Mouse (Mus musculus): ENCODE results near the gene Chmp1a. TPM values are rescaled to one million over a fixed set of nuclear protein-coding genes. Genes with fewer than 3 reads are reported as not detected.
"Not testable (repeated sequence)": the region's sequence is repeated elsewhere in the genome, so short reads cannot be mapped to it uniquely, and the experiment has no call there.

Chmp1a gene
- polyA plus RNA-seq, 1 experiment from 2014 or later: 120 TPM

- peak within 1 kb of the TSS; percentile 90 for H3K27ac ChIP-seq
- DNase-seq (ENCODE audit: low spot score): peak; percentile 97
- no peaks in the 10 kb centered on the region for H3K9me3 ChIP-seq
- WGBS: 4% methylated on average over 59 of the region's 59 CpGs
- peaks cover 16% of the 10 kb centered on the region for H3K4me1 ChIP-seq
- peak within 1 kb of the TSS; percentile 90 for H3K4me3 ChIP-seq
- peaks cover 30% of the 10 kb centered on the region for H3K36me3 ChIP-seq
- H3K27me3 ChIP-seq (ENCODE audit: insufficient read depth, poor library complexity, severe bottlenecking): no peaks in the 10 kb centered on the region
Measured at GRCm38 (mm10) chr8:123224278-123225266, 12.0 kb upstream of the Chmp1a start, which contains the start of gene Cdk10. Gene Cdk10, plus strand, starts transcription at chr8:123224842.

- Histone ChIP-seq H3K27ac (no peak overlapping the region), H3K36me3 (no peaks in the 10 kb centered on the region), H3K27me3 (ENCODE audit: insufficient read depth, poor library complexity, severe bottlenecking) (no peaks in the 10 kb centered on the region), H3K4me1 (peaks cover 22% of the 10 kb centered on the region), H3K4me3 (no peak overlapping the region), H3K9me3 (no peaks in the 10 kb centered on the region)
- no peak for DNase-seq (ENCODE audit: low spot score)
- 84% methylated on average over 1 of the region's 1 CpGs for WGBS
Measured at GRCm38 (mm10) chr8:123220917-123221316, 8.4 kb upstream of the Chmp1a start.

DNA sequence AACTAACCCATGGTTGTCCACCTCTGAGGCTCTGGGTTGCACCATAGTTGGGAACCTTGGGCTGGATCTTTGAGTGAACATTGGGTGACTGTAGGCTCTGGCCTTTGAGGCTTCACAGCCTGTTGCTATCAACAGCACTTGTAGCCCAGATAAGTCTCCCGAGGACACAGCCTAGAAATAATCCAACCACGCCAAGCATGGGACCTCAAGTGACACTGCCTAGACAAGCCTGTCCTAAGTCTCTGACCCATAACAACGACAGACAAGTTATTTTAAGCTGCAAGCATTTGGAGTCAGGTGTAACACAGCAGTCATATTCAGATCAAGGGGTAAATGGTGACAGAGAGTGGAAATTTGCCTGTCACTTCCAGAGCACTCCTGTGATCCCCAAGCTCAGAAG, 2.9 kb upstream of the Chmp1a start:
- WGBS: 38% methylated on average over 3 of the region's 3 CpGs

GRCm38 (mm10) chr8:123213118-123213772, 682 bp upstream of the Chmp1a start:
- H3K27ac ChIP-seq: peak overlapping the region; percentile 92
- peaks cover 5% of the 10 kb centered on the region; the same call in 1 of the 2 replicates for H3K27me3 ChIP-seq (ENCODE audit: insufficient read depth, poor library complexity, severe bottlenecking)
- H3K36me3 ChIP-seq: peaks cover 20% of the 10 kb centered on the region
- H3K9me3 ChIP-seq: no peaks in the 10 kb centered on the region
- H3K4me1 ChIP-seq: peaks cover 38% of the 10 kb centered on the region
- DNase-seq (ENCODE audit: low spot score): no peak
- 16% methylated on average over 22 of the region's 22 CpGs for WGBS
- peak overlapping the region; percentile 95 for H3K4me3 ChIP-seq

More for the DNA sequence above, 2.9 kb upstream of the Chmp1a start:
- peaks cover 38% of the 10 kb centered on the region for H3K4me1 ChIP-seq
- H3K27ac ChIP-seq: no peak overlapping the region
- no peak overlapping the region for H3K4me3 ChIP-seq
- peaks cover 5% of the 10 kb centered on the region; the same call in 1 of the 2 replicates for H3K27me3 ChIP-seq (ENCODE audit: insufficient read depth, poor library complexity, severe bottlenecking)
- no peak for DNase-seq (ENCODE audit: low spot score)
- no peaks in the 10 kb centered on the region for H3K9me3 ChIP-seq
- H3K36me3 ChIP-seq: no peaks in the 10 kb centered on the region

DNA sequence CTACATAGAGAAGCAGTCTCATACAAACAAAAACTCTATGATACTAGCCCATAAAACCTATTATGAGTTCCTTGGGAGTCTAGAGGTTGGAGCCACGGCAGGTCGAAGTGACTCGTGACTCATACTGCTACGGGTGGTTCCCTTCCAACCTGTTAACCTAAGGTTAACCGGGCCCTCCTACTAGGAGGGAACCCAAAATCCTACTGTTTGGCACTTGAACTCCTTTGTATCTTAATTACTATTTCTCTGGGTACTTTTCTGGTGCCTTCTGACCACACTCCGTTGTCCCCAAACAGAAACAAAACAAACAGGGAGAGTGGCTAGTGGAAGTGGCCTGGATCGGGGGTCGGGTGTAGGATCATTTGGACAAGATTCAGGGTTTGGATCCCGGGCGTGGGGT, 687 bp downstream of the Chmp1a start:
- H3K27ac ChIP-seq: peak overlapping the region; percentile 92
- H3K36me3 ChIP-seq: peaks cover 33% of the 10 kb centered on the region
- WGBS: 48% methylated on average over 10 of the region's 10 CpGs

DNA sequence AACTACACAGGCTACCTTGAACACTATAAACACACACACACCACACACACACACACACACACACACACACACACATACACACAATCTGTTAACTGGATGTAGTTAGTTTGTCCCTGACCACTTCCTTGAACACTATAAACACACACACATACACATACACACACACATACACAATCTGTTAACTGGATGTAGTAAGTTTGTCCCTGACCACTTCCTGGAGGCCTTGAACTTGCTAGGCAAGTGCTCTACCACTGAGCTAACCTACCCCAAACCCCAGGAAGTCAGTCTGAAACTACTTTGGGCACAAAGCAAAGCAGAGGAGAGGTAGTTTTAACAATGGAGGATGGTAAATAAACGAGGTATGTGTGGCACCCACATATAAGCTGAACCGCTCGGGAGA, 9.0 kb downstream of the Chmp1a start:
- peaks cover 39% of the 10 kb centered on the region for H3K36me3 ChIP-seq
- no peak for DNase-seq (ENCODE audit: low spot score)
- H3K4me3 ChIP-seq: no peak overlapping the region
- H3K27ac ChIP-seq: no peak overlapping the region
- H3K9me3 ChIP-seq: no peaks in the 10 kb centered on the region
- 0 out of 2 replicates have a peak, but pooled peaks cover 11% of the 10 kb centered on the region for H3K27me3 ChIP-seq (ENCODE audit: insufficient read depth, poor library complexity, severe bottlenecking)
- H3K4me1 ChIP-seq: no peaks in the 10 kb centered on the region
- WGBS: 81% methylated on average over 3 of the region's 3 CpGs

More for the DNA sequence above, 687 bp downstream of the Chmp1a start:
- Histone ChIP-seq H3K4me3 (peak overlapping the region; percentile 95), H3K27me3 (ENCODE audit: insufficient read depth, poor library complexity, severe bottlenecking) (peaks cover 5% of the 10 kb centered on the region; the same call in 1 of the 2 replicates), H3K4me1 (peaks cover 38% of the 10 kb centered on the region), H3K9me3 (no peaks in the 10 kb centered on the region)
- no peak for DNase-seq (ENCODE audit: low spot score)

DNA sequence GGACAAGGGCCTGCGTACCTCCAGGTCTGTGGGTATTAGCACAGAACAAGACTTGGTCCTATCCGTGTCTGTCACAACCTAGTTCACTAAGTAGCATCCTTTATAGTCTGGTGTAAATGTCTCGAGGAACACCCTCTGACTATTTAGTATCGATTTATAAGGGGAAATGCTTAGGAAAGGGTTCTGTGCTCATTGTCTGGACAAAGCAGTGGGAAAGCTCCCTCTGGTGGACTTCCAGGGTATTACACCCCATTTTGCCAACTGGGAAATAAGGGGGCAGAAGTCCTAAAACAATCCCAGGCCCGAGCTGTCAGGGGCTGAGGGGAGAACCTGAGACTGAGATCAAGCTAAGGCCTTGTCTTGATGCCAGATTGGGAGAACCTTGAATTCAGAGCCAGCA, 10.3 kb downstream of the Chmp1a start:
- WGBS: 32% methylated on average over 5 of the region's 5 CpGs

GRCm38 (mm10) chr8:123199864-123200263, 12.7 kb downstream of the Chmp1a start:
- no peak overlapping the region for H3K27ac ChIP-seq
- WGBS: 57% methylated on average over 14 of the region's 14 CpGs
- peaks cover 5% of the 10 kb centered on the region; the same call in 1 of the 2 replicates for H3K36me3 ChIP-seq
- no peak for DNase-seq (ENCODE audit: low spot score)
- no peaks in the 10 kb centered on the region for H3K4me1 ChIP-seq
- no peaks in the 10 kb centered on the region for H3K9me3 ChIP-seq
- H3K27me3 ChIP-seq (ENCODE audit: insufficient read depth, poor library complexity, severe bottlenecking): 0 out of 2 replicates have a peak, but pooled peaks cover 11% of the 10 kb centered on the region
- no peak overlapping the region for H3K4me3 ChIP-seq

More for the DNA sequence above, 10.3 kb downstream of the Chmp1a start:
- H3K27ac ChIP-seq: no peak overlapping the region
- H3K4me1 ChIP-seq: no peaks in the 10 kb centered on the region
- peak; percentile 75 for DNase-seq (ENCODE audit: low spot score)
- H3K9me3 ChIP-seq: no peaks in the 10 kb centered on the region
- H3K36me3 ChIP-seq: peaks cover 26% of the 10 kb centered on the region
- H3K4me3 ChIP-seq: no peak overlapping the region
- 0 out of 2 replicates have a peak, but pooled peaks cover 11% of the 10 kb centered on the region for H3K27me3 ChIP-seq (ENCODE audit: insufficient read depth, poor library complexity, severe bottlenecking)

DNA sequence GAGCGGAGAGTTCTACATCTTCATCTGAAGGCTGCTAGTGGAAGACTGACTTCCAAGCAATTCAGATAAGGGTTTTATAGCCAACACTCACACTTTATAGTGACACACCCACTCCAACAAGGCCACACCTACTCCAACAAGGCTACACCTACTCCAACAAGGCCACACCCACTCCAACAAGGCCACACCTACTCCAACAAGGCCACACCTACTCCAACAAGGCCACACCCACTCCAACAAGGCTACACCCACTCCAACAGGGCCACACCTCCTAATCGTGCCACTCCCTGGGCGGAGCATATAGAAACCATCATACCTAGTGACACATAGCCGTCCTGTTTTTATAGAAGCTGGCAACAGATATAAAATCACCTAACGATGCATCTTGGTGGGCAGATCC, 15.5 kb downstream of the Chmp1a start:
- WGBS: 63% methylated on average over 5 of the region's 5 CpGs
- peaks cover 14% of the 10 kb centered on the region; the same call in 1 of the 2 replicates for H3K27me3 ChIP-seq (ENCODE audit: insufficient read depth, poor library complexity, severe bottlenecking)
- not testable (repeated sequence) for H3K36me3 ChIP-seq; H3K4me1 ChIP-seq; DNase-seq (ENCODE audit: low spot score); H3K4me3 ChIP-seq; H3K27ac ChIP-seq; H3K9me3 ChIP-seq

- H3K36me3 ChIP-seq: no peaks in the 10 kb centered on the region
- H3K4me1 ChIP-seq: peaks cover 12% of the 10 kb centered on the region; the same call in 1 of the 2 replicates
- no peak overlapping the region; the same call in 1 of the 2 replicates for H3K27ac ChIP-seq
- no peak overlapping the region for H3K4me3 ChIP-seq
- H3K27me3 ChIP-seq (ENCODE audit: insufficient read depth, poor library complexity, severe bottlenecking): peaks cover 4% of the 10 kb centered on the region; the same call in 1 of the 2 replicates
- 88% methylated on average over 9 of the region's 9 CpGs for WGBS
- no peaks in the 10 kb centered on the region for H3K9me3 ChIP-seq
- no peak for DNase-seq (ENCODE audit: low spot score)
Measured at GRCm38 (mm10) chr8:123193771-123194170, 18.8 kb downstream of the Chmp1a start.

DNA sequence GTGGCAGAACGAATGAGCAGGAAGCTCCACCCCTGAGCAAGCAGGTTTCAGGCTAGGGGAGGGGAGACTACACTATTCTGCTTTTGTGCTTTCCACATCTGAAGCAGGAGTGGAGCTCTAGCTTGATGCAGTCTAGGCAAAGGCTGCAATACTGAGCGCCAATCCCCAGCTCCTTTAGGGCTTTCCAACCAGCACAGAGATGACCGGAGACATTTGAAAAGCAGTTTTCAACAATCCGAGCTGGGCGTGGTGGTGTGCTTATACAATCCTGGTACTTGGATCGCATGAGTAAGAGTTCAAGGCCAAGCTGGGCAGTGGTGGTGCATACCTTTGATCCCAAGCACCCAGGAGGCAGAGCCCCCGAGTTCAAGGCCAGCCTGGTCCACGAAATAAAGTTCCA, 20.7 kb downstream of the Chmp1a start:
- 54% methylated on average over 8 of the region's 8 CpGs for WGBS
- Histone ChIP-seq H3K4me3 (no peak overlapping the region), H3K4me1 (peaks cover 23% of the 10 kb centered on the region), H3K9me3 (no peaks in the 10 kb centered on the region), H3K27ac (no peak overlapping the region), H3K27me3 (ENCODE audit: insufficient read depth, poor library complexity, severe bottlenecking) (peaks cover 10% of the 10 kb centered on the region), H3K36me3 (no peaks in the 10 kb centered on the region)
- no peak for DNase-seq (ENCODE audit: low spot score)

DNA sequence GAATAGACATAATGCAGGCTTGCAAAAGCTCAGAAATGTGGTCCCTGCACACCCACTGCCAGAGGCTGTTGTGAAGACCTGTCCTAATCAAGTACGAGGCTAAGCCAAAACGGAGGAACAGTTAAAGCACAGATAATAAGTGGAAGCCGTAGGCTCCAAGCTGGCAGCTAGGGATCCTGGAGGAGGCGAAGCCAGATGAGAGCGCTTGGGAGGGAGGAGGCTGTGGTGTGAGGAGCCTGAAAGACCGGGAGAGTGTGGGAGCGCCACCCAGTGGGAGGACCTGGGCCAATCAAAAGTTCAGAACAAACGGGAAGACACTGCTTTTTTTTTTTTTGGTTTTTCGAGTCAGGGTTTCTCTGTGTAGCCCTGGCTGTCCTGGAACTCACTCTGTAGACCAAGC, 21.9 kb downstream of the Chmp1a start:
- Histone ChIP-seq H3K27me3 (ENCODE audit: insufficient read depth, poor library complexity, severe bottlenecking) (peaks cover 10% of the 10 kb centered on the region), H3K27ac (no peak overlapping the region; the same call in 1 of the 2 replicates), H3K4me3 (peak overlapping the region; percentile 3; the same call in 1 of the 2 replicates), H3K9me3 (no peaks in the 10 kb centered on the region), H3K4me1 (peaks cover 36% of the 10 kb centered on the region), H3K36me3 (no peaks in the 10 kb centered on the region)
- DNase-seq (ENCODE audit: low spot score): peak; percentile 91
- WGBS: 2% methylated on average over 9 of the region's 9 CpGs

Data from heart, embryonic 10.5 days (tissue).